Mouse (Mus musculus) urinary bladder, postnatal 4 days (tissue): ENCODE measurements at regions not wholly inside any gene's neighbourhood (a gene's known extent, or its start where the extent isn't known, plus 50 kb on each side); places are given as distances from the start of the nearest gene placed in this dataset.

ENCODE experiments used
- DNase-seq, 2 experiments: peaks; one replicate each; pipeline ENCODE4 v3.0.0; 2021 to 2022; ENCODE audit warnings: low spot score in 2 of 2

GRCm38 (mm10) chr6:51208660-51209396 is 223.6 kb upstream of the Nfe2l3 start:
- peak; percentile 39 to 56 for DNase-seq

GRCm38 (mm10) chr6:51211418-51211817 is 221.1 kb upstream of the Nfe2l3 start:
- peak; percentile 26 to 51 for DNase-seq

GRCm38 (mm10) chr6:51212216-51212615 is 220.3 kb upstream of the Nfe2l3 start:
- peak; percentile 8 to 39 for DNase-seq

- peak in 1 of 2 experiments; percentile 56 for DNase-seq
Measured at GRCm38 (mm10) chr6:51215371-51215770, 217.1 kb upstream of the Nfe2l3 start.

- DNase-seq, result peak; percentile 74 to 81
Measured at GRCm38 (mm10) chr6:51216472-51216871, 216.0 kb upstream of the Nfe2l3 start.

GRCm38 (mm10) chr6:51219691-51220090 is 212.8 kb upstream of the Nfe2l3 start:
- DNase-seq, result peak in 1 of 2 experiments; percentile 56

GRCm38 (mm10) chr6:51220778-51221177 is 211.7 kb upstream of the Nfe2l3 start:
- DNase-seq, result peak in 1 of 2 experiments; percentile 35

- no peak for DNase-seq
Measured at GRCm38 (mm10) chr6:51236077-51236740, 196.3 kb upstream of the Nfe2l3 start.

GRCm38 (mm10) chr6:51240039-51240438 is 192.4 kb upstream of the Nfe2l3 start:
- DNase-seq, result no peak

GRCm38 (mm10) chr6:51250233-51250632 is 182.2 kb upstream of the Nfe2l3 start:
- DNase-seq, result no peak

- DNase-seq, result no peak
Measured at GRCm38 (mm10) chr6:51251432-51251831, 181.0 kb upstream of the Nfe2l3 start.

- DNase-seq, result no peak
Measured at GRCm38 (mm10) chr6:51252721-51253120, 179.7 kb upstream of the Nfe2l3 start.

GRCm38 (mm10) chr6:51256631-51257030 is 175.8 kb upstream of the Nfe2l3 start:
- DNase-seq, result no peak

- DNase-seq, result no peak
Measured at GRCm38 (mm10) chr6:51257524-51257923, 174.9 kb upstream of the Nfe2l3 start.

GRCm38 (mm10) chr6:51258304-51258703 is 174.2 kb upstream of the Nfe2l3 start:
- no peak for DNase-seq

GRCm38 (mm10) chr6:51263595-51263994 is 168.9 kb upstream of the Nfe2l3 start:
- no peak for DNase-seq

- no peak for DNase-seq
Measured at GRCm38 (mm10) chr6:51265329-51265728, 167.1 kb upstream of the Nfe2l3 start.

GRCm38 (mm10) chr6:51266721-51267120 is 165.7 kb upstream of the Nfe2l3 start:
- no peak for DNase-seq

- DNase-seq, result no peak
Measured at GRCm38 (mm10) chr6:51267888-51268287, 164.6 kb upstream of the Nfe2l3 start.

- DNase-seq, result no peak
Measured at GRCm38 (mm10) chr6:51268931-51269330, 163.5 kb upstream of the Nfe2l3 start.

- DNase-seq, result no peak
Measured at GRCm38 (mm10) chr6:51269617-51270016, 162.9 kb upstream of the Nfe2l3 start.

GRCm38 (mm10) chr6:51270216-51271127 is 162.0 kb upstream of the Nfe2l3 start:
- peak; percentile 94 to 96 for DNase-seq
